Mouse (Mus musculus): ENCODE measurements around the gene Sema3d.

- TF ChIP-seq ZC3H11A (IDR thresholded peaks at IDR 0.05; ENCODE audit: borderline replicate concordance, low read depth, low read length) (no peak), HCFC1 (IDR thresholded peaks at IDR 0.05; ENCODE audit: borderline replicate concordance, insufficient read depth, low read length) (no peak), ZNF384 (IDR thresholded peaks at IDR 0.05; ENCODE audit: low read depth, low read length) (no peak)
Measured at GRCm38 (mm10) chr5:12498227-12498928, 115.2 kb downstream of the Sema3d start.

Data from ES-E14 (cell line).